Mouse (Mus musculus): ENCODE measurements around the gene Unc119. TPM values are rescaled to one million over a fixed set of nuclear protein-coding genes. Genes with fewer than 3 reads are reported as not detected.
A peak's percentile ranks its signal among the peaks of the same experiment; 100 is the strongest.

Unc119 gene
- polyA plus RNA-seq, 1 experiment from 2014 or later, result 77.0 TPM

- DNase-seq (ENCODE audit: low spot score), result no peak
- Histone ChIP-seq H3K4me2 (ENCODE audit: low read depth, low read length) (peak overlapping the region; percentile 93), H3K4me3 (ENCODE audit: low read depth, low read length) (peak overlapping the region; percentile 74), H3K36me3 (replicated peaks; ENCODE audit: control insufficient read depth, insufficient read depth, low read depth, low read length) (no peaks in the 10 kb centered on the region), H3K27me3 (ENCODE audit: control insufficient read depth, insufficient read depth, low read length) (no peaks in the 10 kb centered on the region), H3K4me1 (ENCODE audit: control insufficient read depth, insufficient read depth, low read length) (0 out of 2 replicates have a peak, but pooled peaks cover 5% of the 10 kb centered on the region), H3K9me3 (replicated peaks; ENCODE audit: control insufficient read depth, low read length) (no peaks in the 10 kb centered on the region), H3K9ac (replicated peaks; ENCODE audit: low read length) (peak overlapping the region; percentile 82), H3K27ac (replicated peaks; ENCODE audit: low read depth, low read length) (0 out of 2 replicates have a peak overlapping the region, but pooled peaks have one; percentile 8)
- peak; percentile 27 for ATAC-seq (replicated peaks; ENCODE audit: insufficient number of reproducible peaks, low FRiP score, low TSS enrichment, low read depth)
- 1% methylated on average over 40 of the region's 41 CpGs for WGBS
Observed at GRCm38 (mm10) chr11:78328512-78329056, 14.7 kb upstream of the Unc119 start.

- no peak overlapping the region for H3K9ac ChIP-seq (replicated peaks; ENCODE audit: low read length)
- H3K36me3 ChIP-seq (replicated peaks; ENCODE audit: control insufficient read depth, insufficient read depth, low read depth, low read length), result no peaks in the 10 kb centered on the region
- DNase-seq (ENCODE audit: low spot score) (no peak), ATAC-seq (replicated peaks; ENCODE audit: insufficient number of reproducible peaks, low FRiP score, low TSS enrichment, low read depth) (no peak)
- no peaks in the 10 kb centered on the region for H3K27me3 ChIP-seq (ENCODE audit: control insufficient read depth, insufficient read depth, low read length)
- WGBS, result 96% methylated on average over 12 of the region's 12 CpGs
- no peak overlapping the region for H3K27ac ChIP-seq (replicated peaks; ENCODE audit: low read depth, low read length)
- H3K4me2 ChIP-seq (ENCODE audit: low read depth, low read length), result no peak overlapping the region
- no peaks in the 10 kb centered on the region for H3K9me3 ChIP-seq (replicated peaks; ENCODE audit: control insufficient read depth, low read length)
- H3K4me3 ChIP-seq (ENCODE audit: low read depth, low read length), result no peak overlapping the region
- H3K4me1 ChIP-seq (ENCODE audit: control insufficient read depth, insufficient read depth, low read length), result 0 out of 2 replicates have a peak, but pooled peaks cover 5% of the 10 kb centered on the region
Observed at GRCm38 (mm10) chr11:78332676-78333075, 10.6 kb upstream of the Unc119 start.

DNA sequence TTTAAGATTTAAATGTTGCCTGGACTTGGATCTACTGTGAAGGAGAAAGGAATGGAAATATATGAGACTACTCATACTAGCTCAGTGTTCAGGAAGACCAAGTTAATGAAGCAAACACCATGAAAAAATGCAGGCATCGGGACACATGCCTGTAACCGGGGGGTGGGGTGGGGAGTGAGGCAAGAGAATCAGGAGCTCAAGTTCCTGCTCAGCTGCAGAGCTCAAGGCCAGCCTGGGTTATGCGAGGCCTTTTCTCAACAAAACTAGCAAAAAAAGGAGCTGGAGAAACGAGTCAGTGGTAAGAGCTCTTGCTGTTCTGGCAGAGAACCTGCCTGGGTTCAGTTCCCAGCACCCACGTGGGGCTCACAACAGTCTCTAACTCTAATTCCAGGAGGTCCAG, 9.3 kb upstream of the Unc119 start:
- Histone ChIP-seq H3K4me3 (ENCODE audit: low read depth, low read length) (no peak overlapping the region), H3K9me3 (replicated peaks; ENCODE audit: control insufficient read depth, low read length) (no peaks in the 10 kb centered on the region), H3K36me3 (replicated peaks; ENCODE audit: control insufficient read depth, insufficient read depth, low read depth, low read length) (no peaks in the 10 kb centered on the region), H3K27me3 (ENCODE audit: control insufficient read depth, insufficient read depth, low read length) (no peaks in the 10 kb centered on the region), H3K9ac (replicated peaks; ENCODE audit: low read length) (no peak overlapping the region), H3K27ac (replicated peaks; ENCODE audit: low read depth, low read length) (no peak overlapping the region), H3K4me2 (ENCODE audit: low read depth, low read length) (no peak overlapping the region), H3K4me1 (ENCODE audit: control insufficient read depth, insufficient read depth, low read length) (0 out of 2 replicates have a peak, but pooled peaks cover 2% of the 10 kb centered on the region)
- no peak for DNase-seq (ENCODE audit: low spot score)
- no peak for ATAC-seq (replicated peaks; ENCODE audit: insufficient number of reproducible peaks, low FRiP score, low TSS enrichment, low read depth)
- 91% methylated on average over 5 of the region's 5 CpGs for WGBS

DNA sequence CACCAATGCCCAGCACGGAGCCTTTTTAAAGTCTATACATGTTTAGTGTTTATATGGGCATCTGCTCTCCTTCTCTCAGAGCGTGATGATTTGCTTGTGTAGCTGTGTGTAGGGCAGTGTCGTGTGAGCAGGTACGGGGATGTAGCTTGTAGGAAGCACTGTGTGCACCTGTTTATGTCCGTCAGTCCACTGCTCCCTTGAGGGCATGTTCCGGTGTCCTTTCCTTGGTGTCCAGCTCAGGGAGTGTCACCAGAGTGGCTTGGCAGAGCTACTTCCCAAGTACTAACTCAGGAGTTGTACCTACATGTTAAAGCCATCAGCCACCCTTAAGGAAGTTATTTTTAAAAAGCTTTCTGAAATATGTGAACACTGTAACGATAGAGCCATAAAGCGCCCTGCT, 6.2 kb upstream of the Unc119 start:
- Histone ChIP-seq H3K9me3 (replicated peaks; ENCODE audit: control insufficient read depth, low read length) (no peaks in the 10 kb centered on the region), H3K27ac (replicated peaks; ENCODE audit: low read depth, low read length) (no peak overlapping the region), H3K27me3 (ENCODE audit: control insufficient read depth, insufficient read depth, low read length) (no peaks in the 10 kb centered on the region), H3K4me3 (ENCODE audit: low read depth, low read length) (no peak overlapping the region), H3K4me1 (ENCODE audit: control insufficient read depth, insufficient read depth, low read length) (no peaks in the 10 kb centered on the region), H3K9ac (replicated peaks; ENCODE audit: low read length) (no peak overlapping the region), H3K4me2 (ENCODE audit: low read depth, low read length) (no peak overlapping the region), H3K36me3 (replicated peaks; ENCODE audit: control insufficient read depth, insufficient read depth, low read depth, low read length) (peaks cover 5% of the 10 kb centered on the region; the same call in 1 of the 2 replicates)
- DNase-seq (ENCODE audit: low spot score), result no peak
- ATAC-seq (replicated peaks; ENCODE audit: insufficient number of reproducible peaks, low FRiP score, low TSS enrichment, low read depth), result no peak
- 93% methylated on average over 8 of the region's 8 CpGs for WGBS

DNA sequence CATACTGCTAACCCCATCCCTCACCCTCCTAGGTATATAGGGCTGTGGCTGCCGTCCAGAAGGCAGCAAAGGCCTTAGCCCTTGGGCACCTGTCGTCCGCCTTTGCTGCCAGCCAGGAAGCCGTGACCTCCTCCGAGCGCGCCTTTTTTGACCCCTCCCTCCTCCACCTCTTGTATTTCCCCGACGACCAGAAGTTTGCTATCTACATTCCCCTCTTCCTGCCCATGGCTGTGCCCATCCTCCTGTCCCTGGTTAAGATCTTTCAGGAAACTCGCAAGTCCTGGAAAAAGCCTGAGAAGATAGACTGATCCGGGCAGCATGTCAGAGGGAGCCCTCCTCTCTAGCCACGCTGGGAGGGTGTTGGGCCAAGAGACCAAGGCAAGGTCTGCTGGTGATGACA, 1.6 kb upstream of the Unc119 start:
- 87% methylated on average over 12 of the region's 12 CpGs for WGBS
- no peaks in the 10 kb centered on the region for H3K9me3 ChIP-seq (replicated peaks; ENCODE audit: control insufficient read depth, low read length)
- no peaks in the 10 kb centered on the region for H3K27me3 ChIP-seq (ENCODE audit: control insufficient read depth, insufficient read depth, low read length)
- no peak overlapping the region for H3K4me3 ChIP-seq (ENCODE audit: low read depth, low read length)
- no peak overlapping the region for H3K9ac ChIP-seq (replicated peaks; ENCODE audit: low read length)
- H3K27ac ChIP-seq (replicated peaks; ENCODE audit: low read depth, low read length), result no peak overlapping the region
- peaks cover 5% of the 10 kb centered on the region; the same call in 1 of the 2 replicates for H3K36me3 ChIP-seq (replicated peaks; ENCODE audit: control insufficient read depth, insufficient read depth, low read depth, low read length)
- H3K4me2 ChIP-seq (ENCODE audit: low read depth, low read length), result no peak overlapping the region
- ATAC-seq (replicated peaks; ENCODE audit: insufficient number of reproducible peaks, low FRiP score, low TSS enrichment, low read depth), result no peak
- peaks cover 6% of the 10 kb centered on the region for H3K4me1 ChIP-seq (ENCODE audit: control insufficient read depth, insufficient read depth, low read length)
- no peak for DNase-seq (ENCODE audit: low spot score)

GRCm38 (mm10) chr11:78344328-78344889, 1.1 kb downstream of the Unc119 start:
- Histone ChIP-seq H3K9me3 (replicated peaks; ENCODE audit: control insufficient read depth, low read length) (no peaks in the 10 kb centered on the region), H3K4me3 (ENCODE audit: low read depth, low read length) (peak overlapping the region; percentile 87), H3K9ac (replicated peaks; ENCODE audit: low read length) (peak overlapping the region; percentile 92), H3K36me3 (replicated peaks; ENCODE audit: control insufficient read depth, insufficient read depth, low read depth, low read length) (peaks cover 7% of the 10 kb centered on the region), H3K27me3 (ENCODE audit: control insufficient read depth, insufficient read depth, low read length) (no peaks in the 10 kb centered on the region), H3K27ac (replicated peaks; ENCODE audit: low read depth, low read length) (peak overlapping the region; percentile 83), H3K4me1 (ENCODE audit: control insufficient read depth, insufficient read depth, low read length) (peaks cover 6% of the 10 kb centered on the region), H3K4me2 (ENCODE audit: low read depth, low read length) (peak overlapping the region; percentile 79)
- no peak for DNase-seq (ENCODE audit: low spot score)
- no peak for ATAC-seq (replicated peaks; ENCODE audit: insufficient number of reproducible peaks, low FRiP score, low TSS enrichment, low read depth)
- 77% methylated on average over 6 of the region's 6 CpGs for WGBS

DNA sequence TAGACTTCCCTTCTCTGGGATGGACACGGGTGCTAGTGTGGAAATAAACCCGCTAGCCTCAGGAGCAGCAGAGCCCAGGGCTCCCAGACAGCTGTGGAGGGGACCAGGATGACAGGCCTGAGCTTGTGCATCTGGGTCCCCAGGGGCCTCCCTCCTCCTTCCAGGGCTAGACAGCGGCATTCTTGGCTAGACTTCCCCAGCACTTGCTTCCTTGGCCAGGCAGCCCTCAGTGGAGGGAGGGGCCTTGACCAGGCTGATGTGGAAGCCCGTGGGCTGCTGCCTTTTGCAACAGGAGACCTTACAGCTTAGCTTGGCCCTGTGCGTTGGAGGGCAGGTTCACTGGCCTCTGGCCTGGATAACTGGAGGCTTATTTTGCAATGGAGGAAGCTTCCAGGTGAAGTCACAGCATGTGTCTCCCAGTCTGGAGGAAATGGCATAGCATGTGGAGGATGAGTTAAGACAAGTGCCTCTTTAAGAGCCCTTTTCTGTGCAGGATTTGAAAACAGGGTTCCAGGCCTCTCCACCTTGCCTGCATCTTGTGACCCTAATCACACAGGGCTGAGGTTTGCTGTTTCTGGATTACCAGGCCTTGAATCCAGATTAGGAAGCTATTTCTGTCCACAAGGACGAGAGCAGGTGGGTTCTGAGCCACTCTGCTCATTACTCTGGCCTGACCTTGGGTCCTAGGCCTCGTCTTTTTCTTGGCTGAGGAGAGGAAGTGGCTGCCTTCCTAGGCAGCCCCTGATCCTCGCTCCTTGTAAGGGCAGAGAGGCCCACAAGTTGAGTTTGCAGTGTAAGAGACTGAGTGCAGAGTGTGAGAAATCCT, 1.8 kb downstream of the Unc119 start:
- no peak overlapping the region for H3K4me3 ChIP-seq (ENCODE audit: low read depth, low read length)
- 58% methylated on average over 8 of the region's 8 CpGs for WGBS

DNA sequence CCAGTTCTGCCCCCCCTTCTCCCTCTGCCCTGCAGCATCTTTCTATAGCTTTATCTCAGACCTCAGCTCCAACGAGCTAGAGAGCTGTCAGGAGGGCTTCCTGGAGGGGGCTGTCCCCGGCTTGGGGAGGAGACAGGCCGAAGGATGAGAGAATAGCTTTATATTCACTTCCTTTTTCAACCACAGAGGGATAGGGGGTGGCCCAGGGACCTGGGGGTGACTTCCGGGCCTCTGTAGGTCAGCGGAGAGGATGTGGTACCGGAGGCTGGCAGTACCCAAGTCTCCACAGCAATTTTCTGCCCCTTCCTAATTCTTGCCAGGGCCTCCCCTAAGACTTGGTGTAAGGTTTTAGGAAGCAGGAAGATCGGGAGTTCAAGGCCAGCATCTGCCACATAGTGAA, 2.5 kb downstream of the Unc119 start:
- Histone ChIP-seq H3K36me3 (replicated peaks; ENCODE audit: control insufficient read depth, insufficient read depth, low read depth, low read length) (peaks cover 2% of the 10 kb centered on the region), H3K9me3 (replicated peaks; ENCODE audit: control insufficient read depth, low read length) (no peaks in the 10 kb centered on the region), H3K4me1 (ENCODE audit: control insufficient read depth, insufficient read depth, low read length) (peaks cover 6% of the 10 kb centered on the region), H3K9ac (replicated peaks; ENCODE audit: low read length) (no peak overlapping the region), H3K4me2 (ENCODE audit: low read depth, low read length) (no peak overlapping the region), H3K27ac (replicated peaks; ENCODE audit: low read depth, low read length) (no peak overlapping the region), H3K27me3 (ENCODE audit: control insufficient read depth, insufficient read depth, low read length) (no peaks in the 10 kb centered on the region), H3K4me3 (ENCODE audit: low read depth, low read length) (no peak overlapping the region)
- no peak for ATAC-seq (replicated peaks; ENCODE audit: insufficient number of reproducible peaks, low FRiP score, low TSS enrichment, low read depth)
- 83% methylated on average over 7 of the region's 7 CpGs for WGBS
- no peak for DNase-seq (ENCODE audit: low spot score)

More for the DNA sequence above, 1.8 kb downstream of the Unc119 start:
- ATAC-seq (replicated peaks; ENCODE audit: insufficient number of reproducible peaks, low FRiP score, low TSS enrichment, low read depth) (no peak), DNase-seq (ENCODE audit: low spot score) (peak; percentile 18)
- no peaks in the 10 kb centered on the region for H3K27me3 ChIP-seq (ENCODE audit: control insufficient read depth, insufficient read depth, low read length)
- H3K36me3 ChIP-seq (replicated peaks; ENCODE audit: control insufficient read depth, insufficient read depth, low read depth, low read length), result peaks cover 2% of the 10 kb centered on the region
- H3K4me2 ChIP-seq (ENCODE audit: low read depth, low read length), result peak overlapping the region; percentile 27
- H3K27ac ChIP-seq (replicated peaks; ENCODE audit: low read depth, low read length), result no peak overlapping the region
- H3K9ac ChIP-seq (replicated peaks; ENCODE audit: low read length), result peak overlapping the region; percentile 34; the same call in 1 of the 2 replicates
- peaks cover 6% of the 10 kb centered on the region for H3K4me1 ChIP-seq (ENCODE audit: control insufficient read depth, insufficient read depth, low read length)
- H3K9me3 ChIP-seq (replicated peaks; ENCODE audit: control insufficient read depth, low read length), result no peaks in the 10 kb centered on the region

Measured in embryonic facial prominence, embryonic 11.5 days (tissue).